Mouse (Mus musculus) testis, adult 2 months (tissue): ENCODE results near the gene Mga.

Source experiments
- CTCF ChIP-seq: fragments of 200-500 bp; IDR thresholded peaks from 2 replicates; pipeline ENCODE4 v1.5.1; 2012; ENCODE audit warnings: low read depth, mild to moderate bottlenecking, inconsistent platforms, low read length, moderate library complexity; ENCODE audit not compliant: control insufficient read depth, insufficient read depth, insufficient replicate concordance
- POLR2A ChIP-seq: fragments of 200-500 bp; IDR thresholded peaks from 2 replicates; pipeline ENCODE4 v1.6.1; 2012; ENCODE audit warnings: low read depth, mild to moderate bottlenecking, inconsistent platforms, low read length, moderate library complexity; ENCODE audit not compliant: control insufficient read depth

GRCm38 (mm10) chr2:119999731-120000130, 102.7 kb downstream of the Mga start:
- no peak for TF ChIP-seq CTCF
- no peak for TF ChIP-seq POLR2A
